Mouse (Mus musculus) liver, adult 2 months (tissue): ENCODE data around the gene Gm49383.

ENCODE experiments used
- CTCF ChIP-seq: fragments of 200-500 bp; IDR thresholded peaks from 2 replicates; pipeline ENCODE4 v1.5.1; 2011; ENCODE audit warnings: low read depth, low read length, control low read depth
- POLR2A ChIP-seq: fragments of 200-500 bp; IDR thresholded peaks from 2 replicates; pipeline ENCODE4 v1.6.1; 2011; ENCODE audit warnings: low read length, control low read depth; ENCODE audit not compliant: insufficient read depth; ENCODE audit errors: extremely low read depth

DNA sequence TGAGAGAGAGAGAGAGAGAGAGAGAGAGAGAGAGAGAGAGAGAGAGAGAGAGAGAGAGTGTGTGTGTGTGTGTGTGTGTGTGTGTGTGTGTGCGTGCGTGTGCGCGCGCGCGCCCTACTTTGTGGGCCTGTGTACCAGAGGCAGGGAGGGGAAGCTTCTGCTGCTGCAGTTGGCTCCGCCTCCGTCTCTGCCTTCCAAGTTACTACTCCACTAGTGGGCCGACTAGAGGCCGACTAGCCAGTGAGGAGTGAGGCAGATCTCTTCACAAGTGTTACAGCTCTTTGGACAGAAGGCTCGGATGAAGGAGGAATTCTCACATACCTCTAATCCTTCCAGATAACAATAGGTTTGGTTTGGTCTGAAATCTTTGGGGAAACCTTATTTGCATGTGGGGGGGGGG lies 17.5 kb downstream of the Gm49383 start:
- no peak for TF ChIP-seq CTCF
- no peak for TF ChIP-seq POLR2A
